Mouse (Mus musculus) midbrain, embryonic 10.5 days (tissue): ENCODE measurements around the gene Sox18. TPM values are rescaled to one million over a fixed set of nuclear protein-coding genes. Genes with fewer than 3 reads are reported as not detected.
A peak's percentile ranks its signal among the peaks of the same experiment; 100 is the strongest.

Experiments used
- DNase-seq: peaks from one replicate; pipeline ENCODE4 v3.0.0-alpha.2; 2017; ENCODE audit warnings: low spot score
- H3K27ac ChIP-seq: fragments of 300-500 bp; sonication (generic); replicated peaks from 2 replicates; pipeline ENCODE4 v1.5.1; 2016; ENCODE audit warnings: mild to moderate bottlenecking
- H3K27me3 ChIP-seq: fragments of 300-500 bp; sonication (generic); 2 replicates; pipeline ENCODE4 v1.6.1; 2016; ENCODE audit warnings: low read depth, mild to moderate bottlenecking; ENCODE audit not compliant: poor library complexity, severe bottlenecking
- H3K36me3 ChIP-seq: fragments of 300-500 bp; sonication (generic); 2 replicates; pipeline ENCODE4 v1.6.1; 2016; ENCODE audit warnings: mild to moderate bottlenecking, moderate library complexity
- H3K4me1 ChIP-seq: fragments of 300-500 bp; sonication (generic); 2 replicates; pipeline ENCODE4 v1.6.1; 2016
- H3K4me3 ChIP-seq: fragments of 300-500 bp; sonication (generic); 2 replicates; pipeline ENCODE4 v1.5.1; 2016; ENCODE audit warnings: mild to moderate bottlenecking, moderate library complexity
- H3K9me3 ChIP-seq: fragments of 300-500 bp; sonication (generic); replicated peaks from 2 replicates; pipeline ENCODE4 v1.6.1; 2016; ENCODE audit warnings: mild to moderate bottlenecking
- WGBS: fragments of 180-500 bp; shearing (Covaris S2); methylation state at CpG from one replicate; pipeline ENCODE4 v1.1.7; 2016; 5-methylcytosine and 5-hydroxymethylcytosine counted together
- polyA plus RNA-seq: library from polyadenylated mRNA; unstranded; fragments of >200 nt; fragmentation: Nextera tagmentation; extraction: Ambion mirVana; gene quantifications from 2 replicates; pipeline ENCODE4 v1.2.1, GENCODE M21; 2016

Sox18 gene
- polyA plus RNA-seq, 1 experiment from 2014 or later, result 18.8 TPM

DNA sequence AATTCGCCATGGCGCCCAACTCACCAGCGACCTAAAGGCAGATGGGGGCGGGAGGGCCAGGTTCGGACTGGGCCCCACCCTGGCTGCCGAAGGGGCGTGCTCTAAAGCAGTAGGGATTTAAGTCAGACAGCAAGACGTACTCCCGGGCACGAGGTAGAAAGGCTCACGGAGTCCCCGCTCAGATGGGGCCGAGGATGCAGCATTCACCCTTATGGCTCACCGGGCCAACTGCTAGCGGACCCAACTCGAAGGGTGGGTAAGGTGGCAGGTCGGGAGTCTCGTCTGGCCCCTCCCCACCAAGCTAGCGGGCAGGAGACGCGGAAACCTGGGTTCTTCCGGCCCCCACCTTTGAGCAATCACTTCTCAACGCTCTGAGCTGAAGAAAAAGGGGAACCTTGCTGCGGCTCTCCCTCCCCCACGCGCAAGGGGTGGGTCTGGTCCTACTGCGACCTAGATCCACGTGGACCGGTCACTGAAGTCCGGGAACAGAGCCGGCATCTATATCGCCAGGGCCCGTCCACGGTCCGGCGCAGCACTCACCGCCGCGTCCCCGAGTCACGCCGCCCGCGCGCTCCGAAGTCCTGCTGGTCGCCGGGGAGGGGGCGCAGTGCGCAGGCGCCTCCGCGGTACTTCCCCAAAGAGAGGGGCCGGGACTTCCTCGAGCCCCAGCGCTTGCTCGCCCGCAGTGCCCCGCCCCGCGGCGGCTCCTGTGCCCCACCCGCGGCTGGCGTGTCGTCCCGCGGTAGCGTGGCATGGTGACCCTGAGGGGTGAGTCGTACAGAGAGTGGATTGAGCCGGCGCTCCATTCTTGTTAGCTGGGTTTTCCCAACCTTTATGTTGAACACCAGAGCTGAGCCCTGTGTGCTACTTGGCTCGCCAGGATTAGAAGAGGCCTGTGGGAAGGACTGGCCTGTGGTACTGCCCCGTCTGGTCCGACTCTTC is 22.2 kb upstream of the Sox18 start, which contains the start of gene Rgs19:
Gene Rgs19, minus strand, starts transcription at position 639 of the 942 bp plus-strand sequence.
- peaks cover 11% of the 10 kb centered on the region for H3K36me3 ChIP-seq
- H3K4me1 ChIP-seq, result peaks cover 36% of the 10 kb centered on the region
- DNase-seq, result peak; percentile 84
- peaks cover 25% of the 10 kb centered on the region for H3K27me3 ChIP-seq
- H3K4me3 ChIP-seq, result peak within 1 kb of the TSS; percentile 72
- H3K9me3 ChIP-seq, result no peaks in the 10 kb centered on the region
- under 1% methylated on average over 72 of the region's 75 CpGs for WGBS
- H3K27ac ChIP-seq, result peak within 1 kb of the TSS; percentile 92

DNA sequence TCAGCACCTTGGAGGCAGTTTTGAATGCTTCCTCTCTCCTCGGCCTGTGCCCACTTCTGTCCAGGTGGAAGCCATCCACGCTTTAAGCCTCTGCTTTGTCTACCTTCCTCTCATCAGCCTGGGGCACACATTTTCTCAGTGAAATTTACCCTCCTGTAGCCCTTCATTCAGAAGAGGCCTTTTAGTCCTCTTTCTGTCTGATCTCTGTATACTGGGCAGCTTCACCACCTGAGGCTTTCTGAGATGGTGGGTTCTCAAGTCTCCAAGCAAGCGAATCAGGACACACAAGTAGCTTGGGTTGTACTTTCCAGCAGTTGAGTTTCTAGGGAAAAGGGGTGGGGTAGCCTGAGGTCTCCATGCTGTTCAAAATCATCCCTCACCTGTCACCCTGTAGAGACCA is 20.9 kb upstream of the Sox18 start:
- Histone ChIP-seq H3K9me3 (no peaks in the 10 kb centered on the region), H3K27ac (no peak overlapping the region), H3K36me3 (peaks cover 24% of the 10 kb centered on the region), H3K4me1 (peaks cover 31% of the 10 kb centered on the region), H3K27me3 (peaks cover 25% of the 10 kb centered on the region), H3K4me3 (peak overlapping the region; percentile 72; the same call in 1 of the 2 replicates)
- WGBS, result 90% methylated on average over 3 of the region's 3 CpGs
- no peak for DNase-seq

DNA sequence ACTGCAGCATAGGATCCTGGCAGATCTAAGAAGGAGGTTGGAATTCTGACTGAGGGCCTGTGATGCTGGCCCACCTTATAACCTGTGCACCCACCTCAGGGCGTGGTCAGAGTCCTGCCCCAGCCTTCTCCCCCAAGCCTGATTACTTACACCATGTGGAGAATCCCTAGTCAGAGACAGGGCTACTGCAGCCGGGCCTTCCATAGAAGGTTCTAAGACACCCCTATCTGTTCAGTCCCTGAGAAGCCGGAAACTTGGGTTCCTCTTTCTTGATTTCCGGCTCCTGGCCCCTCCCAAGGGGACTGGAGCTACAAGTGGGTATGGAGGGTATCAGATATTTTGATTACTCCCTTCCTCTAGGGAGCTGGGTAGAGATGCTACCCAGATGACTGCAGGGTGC is 20.1 kb upstream of the Sox18 start:
- 89% methylated on average over 4 of the region's 4 CpGs for WGBS
- H3K27me3 ChIP-seq, result peaks cover 17% of the 10 kb centered on the region
- no peak for DNase-seq

DNA sequence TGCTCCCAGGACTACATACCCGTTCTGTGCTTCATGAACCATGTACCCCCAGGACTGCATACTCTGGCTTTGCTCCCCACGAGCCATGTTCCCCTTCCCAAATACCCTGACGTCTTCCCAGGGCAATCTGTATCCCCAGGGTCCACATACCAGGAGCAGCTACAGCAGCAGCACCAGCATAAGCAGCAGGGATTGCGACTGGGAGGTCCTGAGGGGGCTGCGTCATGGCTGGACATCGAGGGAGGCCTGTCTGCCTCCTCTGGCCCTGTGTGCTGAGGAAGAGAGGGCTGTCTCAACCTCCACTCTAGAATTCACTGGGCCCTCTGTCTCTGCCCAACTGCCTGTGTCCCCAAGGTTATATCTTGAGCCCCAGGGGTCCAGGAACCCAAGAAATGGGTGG is 19.6 kb upstream of the Sox18 start:
- Histone ChIP-seq H3K27me3 (peaks cover 13% of the 10 kb centered on the region; the same call in 1 of the 2 replicates), H3K36me3 (peaks cover 37% of the 10 kb centered on the region), H3K27ac (no peak overlapping the region), H3K9me3 (no peaks in the 10 kb centered on the region), H3K4me3 (no peak overlapping the region), H3K4me1 (peaks cover 31% of the 10 kb centered on the region)
- DNase-seq, result no peak
- WGBS, result 90% methylated on average over 6 of the region's 6 CpGs

More for the DNA sequence above, 20.1 kb upstream of the Sox18 start:
- H3K36me3 ChIP-seq, result peaks cover 32% of the 10 kb centered on the region
- H3K9me3 ChIP-seq, result no peaks in the 10 kb centered on the region
- H3K27ac ChIP-seq, result no peak overlapping the region
- peaks cover 31% of the 10 kb centered on the region for H3K4me1 ChIP-seq
- H3K4me3 ChIP-seq, result no peak overlapping the region

DNA sequence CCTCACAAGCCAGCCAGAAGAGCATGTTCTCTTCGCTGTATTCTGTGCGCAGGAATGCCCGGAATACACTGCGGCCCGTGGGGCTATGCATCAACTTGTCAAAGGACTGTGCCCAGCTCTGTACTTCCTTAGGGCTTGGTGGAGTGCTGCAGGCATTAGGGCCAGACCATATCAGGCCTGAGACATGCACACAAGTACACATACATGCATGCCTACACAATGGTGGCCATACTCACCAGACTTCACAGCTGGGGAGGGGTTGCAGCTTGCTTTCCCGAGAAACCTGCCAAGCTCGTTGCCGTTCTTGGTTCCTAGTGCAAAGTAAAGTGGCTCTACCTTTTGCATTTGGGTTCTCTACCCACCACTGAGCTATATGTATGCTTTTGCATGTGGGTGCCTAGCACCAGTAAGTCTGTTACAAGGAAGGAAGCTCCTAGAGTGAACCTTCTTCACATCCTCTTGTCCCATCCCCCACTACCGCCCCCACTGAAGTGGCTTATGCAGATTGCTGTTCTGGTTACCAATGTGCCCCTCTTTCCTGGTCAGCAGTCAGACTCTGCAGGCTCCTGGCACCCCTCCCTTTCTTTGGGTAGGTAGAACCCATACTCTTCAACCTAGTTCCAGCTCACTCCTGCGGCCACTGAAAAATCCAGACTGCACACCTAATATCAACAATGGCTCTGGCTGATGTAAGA is 18.2 kb upstream of the Sox18 start:
- Histone ChIP-seq H3K36me3 (peaks cover 43% of the 10 kb centered on the region), H3K27me3 (0 out of 2 replicates have a peak, but pooled peaks cover 3% of the 10 kb centered on the region), H3K27ac (no peak overlapping the region), H3K9me3 (no peaks in the 10 kb centered on the region), H3K4me3 (no peak overlapping the region), H3K4me1 (peaks cover 30% of the 10 kb centered on the region)
- DNase-seq, result no peak
- WGBS, result 90% methylated on average over 10 of the region's 10 CpGs

DNA sequence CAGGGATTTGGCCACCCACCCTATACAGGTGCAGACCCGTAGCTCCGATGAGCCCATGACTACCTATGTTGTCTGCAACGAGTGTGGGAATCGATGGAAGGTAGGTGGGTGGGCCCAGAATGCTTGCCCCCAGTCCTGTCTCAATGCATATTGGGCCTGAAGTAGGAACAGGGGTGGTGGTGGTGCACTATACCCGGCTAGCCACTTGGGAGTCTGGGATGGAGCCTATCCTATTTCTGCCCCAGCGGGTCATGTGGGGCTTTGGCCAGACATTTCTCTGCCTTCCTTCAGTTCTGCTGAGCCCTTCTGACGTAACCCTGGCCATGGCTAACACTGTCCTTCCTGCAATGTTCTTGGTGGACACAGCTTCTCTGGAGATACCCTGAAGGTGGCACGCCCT is 16.1 kb upstream of the Sox18 start:
- Histone ChIP-seq H3K27me3 (no peaks in the 10 kb centered on the region), H3K4me1 (peaks cover 10% of the 10 kb centered on the region), H3K36me3 (peaks cover 43% of the 10 kb centered on the region), H3K27ac (no peak overlapping the region), H3K4me3 (no peak overlapping the region), H3K9me3 (no peaks in the 10 kb centered on the region)
- no peak for DNase-seq
- 90% methylated on average over 8 of the region's 8 CpGs for WGBS

DNA sequence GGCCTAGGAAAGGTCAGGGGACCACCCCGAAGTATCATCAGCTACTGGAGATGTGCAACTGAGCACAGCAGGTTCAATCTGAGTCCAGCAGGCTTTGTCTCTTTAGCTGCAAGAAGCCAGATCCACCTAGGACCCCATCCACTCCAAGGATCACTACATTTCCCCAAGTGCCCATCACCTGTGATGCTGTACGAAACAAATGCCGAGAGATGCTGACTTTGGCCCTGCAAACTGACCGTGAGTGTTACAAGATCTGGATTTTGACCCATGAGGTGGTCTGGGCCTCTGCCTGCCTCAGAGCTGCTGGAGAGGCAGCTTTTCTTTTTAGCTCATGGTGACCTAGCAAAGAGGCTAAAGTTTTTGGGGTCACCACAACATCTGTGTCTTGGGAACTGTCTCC is 14.2 kb upstream of the Sox18 start:
- Histone ChIP-seq H3K4me3 (no peak overlapping the region), H3K4me1 (peaks cover 6% of the 10 kb centered on the region), H3K27ac (no peak overlapping the region), H3K27me3 (peaks cover 9% of the 10 kb centered on the region; the same call in 1 of the 2 replicates), H3K9me3 (no peaks in the 10 kb centered on the region), H3K36me3 (peaks cover 43% of the 10 kb centered on the region)
- no peak for DNase-seq
- WGBS, result 96% methylated on average over 4 of the region's 4 CpGs

DNA sequence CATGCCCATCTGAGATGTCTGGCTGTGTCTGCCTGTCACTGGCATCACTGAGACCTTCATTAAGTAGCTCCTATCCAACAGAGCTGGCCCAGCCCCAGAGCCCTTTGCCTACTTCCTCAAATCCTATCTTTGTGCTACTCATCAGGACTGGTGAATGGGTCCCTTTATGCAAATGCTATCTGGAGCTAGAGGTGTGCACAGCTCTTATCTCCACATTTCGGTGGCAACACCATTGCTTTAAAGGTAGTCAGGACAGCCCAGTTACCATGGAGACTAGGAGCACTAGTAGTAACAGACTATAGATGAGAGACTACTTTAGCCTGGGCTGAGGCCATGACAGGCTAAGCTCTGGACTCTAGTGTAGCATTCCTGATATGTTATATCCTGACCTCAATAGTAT is 13.3 kb upstream of the Sox18 start:
- DNase-seq, result no peak
- H3K4me3 ChIP-seq, result no peak overlapping the region
- H3K9me3 ChIP-seq, result no peaks in the 10 kb centered on the region
- H3K27ac ChIP-seq, result no peak overlapping the region
- H3K36me3 ChIP-seq, result peaks cover 43% of the 10 kb centered on the region
- H3K4me1 ChIP-seq, result peaks cover 14% of the 10 kb centered on the region
- 85% methylated on average over 1 of the region's 1 CpGs for WGBS
- peaks cover 9% of the 10 kb centered on the region; the same call in 1 of the 2 replicates for H3K27me3 ChIP-seq

DNA sequence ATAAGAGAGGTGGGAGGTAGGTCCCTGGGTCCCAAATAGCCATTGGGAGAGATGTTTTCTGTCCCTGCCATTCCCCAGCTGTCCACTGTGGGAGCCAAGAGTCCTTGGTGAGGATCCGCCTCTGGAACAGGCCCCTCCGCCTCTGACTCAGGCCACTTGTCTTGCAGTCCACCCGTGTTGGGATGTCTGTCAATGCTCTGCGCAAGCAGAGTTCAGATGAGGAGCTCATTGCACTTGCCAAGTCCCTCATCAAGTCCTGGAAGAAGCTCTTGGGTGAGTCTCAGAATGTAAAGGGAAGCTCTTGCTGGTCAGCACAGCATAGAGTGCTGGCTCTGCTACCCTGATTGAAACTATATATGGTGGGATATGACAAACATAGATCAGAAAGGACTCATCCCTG is 11.9 kb upstream of the Sox18 start:
- 69% methylated on average over 4 of the region's 4 CpGs for WGBS
- H3K27me3 ChIP-seq, result peaks cover 9% of the 10 kb centered on the region; the same call in 1 of the 2 replicates
- H3K27ac ChIP-seq, result no peak overlapping the region
- no peak for DNase-seq
- H3K4me3 ChIP-seq, result no peak overlapping the region
- H3K4me1 ChIP-seq, result peaks cover 20% of the 10 kb centered on the region
- H3K9me3 ChIP-seq, result no peaks in the 10 kb centered on the region
- peaks cover 30% of the 10 kb centered on the region for H3K36me3 ChIP-seq

DNA sequence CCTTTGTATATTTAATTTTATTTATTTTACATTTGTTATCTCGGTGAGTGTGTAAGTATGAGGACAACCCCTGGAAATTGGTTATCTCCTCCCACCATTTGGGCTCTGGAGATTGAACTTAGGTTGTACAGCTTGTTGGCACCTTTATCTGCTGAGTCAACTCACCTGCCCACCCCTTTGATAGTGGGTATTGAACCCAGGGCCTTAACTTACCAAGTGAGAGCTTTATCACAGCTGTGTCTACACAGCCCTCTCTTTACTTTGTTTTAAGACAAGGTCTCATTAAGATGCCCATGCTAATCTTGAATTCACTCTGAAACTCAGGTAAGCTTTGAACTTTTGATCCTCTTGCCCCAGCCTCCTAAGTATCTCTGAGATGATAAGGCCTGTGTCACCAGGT is 10.5 kb upstream of the Sox18 start:
- Histone ChIP-seq H3K36me3 (peaks cover 15% of the 10 kb centered on the region), H3K27ac (no peak overlapping the region), H3K9me3 (no peaks in the 10 kb centered on the region), H3K4me3 (no peak overlapping the region), H3K4me1 (peaks cover 26% of the 10 kb centered on the region), H3K27me3 (peaks cover 15% of the 10 kb centered on the region)
- no peak for DNase-seq
- 97% methylated on average over 1 of the region's 1 CpGs for WGBS

DNA sequence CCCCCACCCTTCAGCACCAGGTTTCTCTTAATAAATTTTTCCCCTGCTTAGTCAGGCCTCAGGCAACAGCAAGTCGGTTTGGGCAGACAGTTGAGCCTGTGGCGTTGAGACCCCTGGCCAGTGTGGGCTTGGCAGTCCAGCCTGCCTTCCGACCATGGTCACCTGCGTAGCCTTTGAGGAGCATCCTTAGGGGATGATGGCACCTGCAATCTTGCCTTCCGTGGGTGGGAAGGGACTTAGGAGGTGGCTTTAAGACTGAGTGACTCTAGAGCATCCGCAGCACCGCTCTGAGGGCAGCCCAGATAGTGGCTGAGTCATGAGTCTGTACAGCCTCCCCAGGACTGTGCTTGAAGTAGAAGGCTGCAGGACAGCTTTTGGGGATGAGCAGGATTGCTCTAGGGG is 9.3 kb upstream of the Sox18 start:
- Histone ChIP-seq H3K36me3 (peaks cover 3% of the 10 kb centered on the region), H3K4me1 (peaks cover 39% of the 10 kb centered on the region), H3K4me3 (peak overlapping the region; percentile 76), H3K27me3 (peaks cover 15% of the 10 kb centered on the region), H3K9me3 (no peaks in the 10 kb centered on the region), H3K27ac (peak overlapping the region; percentile 91)
- WGBS, result 18% methylated on average over 7 of the region's 7 CpGs
- DNase-seq, result no peak

DNA sequence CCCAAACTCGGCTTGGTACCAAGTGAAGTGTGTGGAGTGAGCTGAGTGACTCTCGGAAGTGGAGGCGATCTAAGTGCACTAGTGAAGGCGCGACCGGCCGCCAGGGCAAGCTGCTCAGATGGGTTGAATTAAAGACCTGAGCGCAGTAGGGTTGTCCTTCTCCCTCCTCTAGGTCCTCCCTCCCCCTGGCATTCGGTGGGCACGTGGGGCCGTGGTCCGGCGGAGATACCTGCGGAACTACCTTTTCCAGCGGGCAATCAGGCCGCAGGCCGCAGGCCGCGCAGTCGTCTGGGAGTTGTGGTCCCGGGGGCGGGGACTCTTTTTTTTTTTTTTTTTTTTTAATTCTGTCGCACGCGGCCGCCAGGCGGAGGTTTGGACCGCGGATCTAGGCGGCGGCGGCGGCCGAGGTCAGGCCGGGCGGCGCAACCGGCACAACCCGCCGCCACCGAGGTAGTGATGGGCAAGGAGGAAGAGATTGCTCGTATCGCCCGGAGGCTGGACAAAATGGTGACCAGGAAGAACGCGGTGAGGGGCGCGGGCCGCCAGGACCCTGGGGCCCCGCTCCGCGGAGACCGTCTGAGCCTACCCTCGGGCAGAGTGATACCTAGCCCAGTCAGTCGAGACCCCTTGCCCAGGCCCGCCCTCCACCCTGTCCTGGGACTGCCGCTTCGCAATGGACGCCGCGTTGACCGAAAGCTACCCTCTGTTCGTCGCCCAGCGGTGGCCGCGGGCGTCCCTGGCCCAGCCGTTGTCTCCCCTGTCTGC is 8.7 kb upstream of the Sox18 start, which contains the start of gene Tcea2:
Gene Tcea2, plus strand, starts transcription at position 360 of the 765 bp plus-strand sequence.
- H3K9me3 ChIP-seq, result no peaks in the 10 kb centered on the region
- peaks cover 15% of the 10 kb centered on the region for H3K27me3 ChIP-seq
- H3K4me3 ChIP-seq, result peak within 1 kb of the TSS; percentile 76
- under 1% methylated on average over 69 of the region's 69 CpGs for WGBS
- H3K27ac ChIP-seq, result peak within 1 kb of the TSS; percentile 91
- peaks cover 45% of the 10 kb centered on the region for H3K4me1 ChIP-seq
- H3K36me3 ChIP-seq, result no peaks in the 10 kb centered on the region
- DNase-seq, result peak; percentile 78
